Mouse (Mus musculus) testis, adult 2 months (tissue): ENCODE results near the gene Ntmt1.

Experiments used
- CTCF ChIP-seq: fragments of 200-500 bp; IDR thresholded peaks from 2 replicates; pipeline ENCODE4 v1.5.1; 2012; ENCODE audit warnings: low read depth, mild to moderate bottlenecking, inconsistent platforms, low read length, moderate library complexity; ENCODE audit not compliant: control insufficient read depth, insufficient read depth, insufficient replicate concordance
- POLR2A ChIP-seq: fragments of 200-500 bp; IDR thresholded peaks from 2 replicates; pipeline ENCODE4 v1.6.1; 2012; ENCODE audit warnings: low read depth, mild to moderate bottlenecking, inconsistent platforms, low read length, moderate library complexity; ENCODE audit not compliant: control insufficient read depth

- TF ChIP-seq POLR2A (no peak), CTCF (no peak)
Observed at GRCm38 (mm10) chr2:30772581-30773312, 34.9 kb upstream of the Ntmt1 start.
